Mouse (Mus musculus) E14TG2a.4 (cell line): Measurements from ENCODE around the gene Cenpl.

ENCODE experiments used
- CTCF ChIP-seq: conservative IDR thresholded peaks from 2 replicates; pipeline ENCODE4 v1.5.1; 2014; ENCODE audit warnings: low read length
- NANOG ChIP-seq: IDR thresholded peaks from 2 replicates; pipeline ENCODE4 v1.6.1; 2014; ENCODE audit warnings: borderline replicate concordance, low read length, mixed read lengths

- TF ChIP-seq CTCF (no peak), NANOG (no peak)
Observed at GRCm38 (mm10) chr1:161037026-161037425, 33.5 kb upstream of the Cenpl start.
